Mouse (Mus musculus): ENCODE measurements around the gene Flrt1. TPM values are rescaled to one million over a fixed set of nuclear protein-coding genes. Genes with fewer than 3 reads are reported as not detected.

The Flrt1 gene
- polyA plus RNA-seq, 1 experiment = 5.4 TPM

- Histone ChIP-seq H3K4me1 (ENCODE audit: control insufficient read depth, insufficient read depth, low read length) (peaks cover 44% of the 10 kb centered on the region), H3K27me3 (ENCODE audit: control insufficient read depth, insufficient read depth, low read length) (no peaks in the 10 kb centered on the region), H3K4me3 (replicated peaks; ENCODE audit: insufficient read depth, low read depth, low read length) (no peak overlapping the region), H3K27ac (ENCODE audit: insufficient read depth, low read length) (no peak overlapping the region)
- no peak for DNase-seq
- TF ChIP-seq POLR2A (IDR thresholded peaks at IDR 0.05; ENCODE audit: borderline replicate concordance, insufficient read depth, low read length) (no peak), CTCF (IDR thresholded peaks at IDR 0.05; ENCODE audit: borderline replicate concordance, insufficient read depth, low read depth, low read length) (no peak)
- 12% methylated on average over 4 of the region's 4 CpGs for WGBS
Measured at GRCm38 (mm10) chr19:7148096-7148495, 42.6 kb upstream of the Flrt1 start.

- TF ChIP-seq POLR2A (IDR thresholded peaks at IDR 0.05; ENCODE audit: borderline replicate concordance, insufficient read depth, low read length) = no peak
- no peak for TF ChIP-seq CTCF (IDR thresholded peaks at IDR 0.05; ENCODE audit: borderline replicate concordance, insufficient read depth, low read depth, low read length)
- Histone ChIP-seq H3K4me1 (ENCODE audit: control insufficient read depth, insufficient read depth, low read length) (peaks cover 49% of the 10 kb centered on the region), H3K27me3 (ENCODE audit: control insufficient read depth, insufficient read depth, low read length) (no peaks in the 10 kb centered on the region), H3K4me3 (replicated peaks; ENCODE audit: insufficient read depth, low read depth, low read length) (no peak overlapping the region), H3K27ac (ENCODE audit: insufficient read depth, low read length) (no peak overlapping the region)
- 45% methylated on average over 13 of the region's 13 CpGs for WGBS
- DNase-seq = no peak
Measured at GRCm38 (mm10) chr19:7146376-7146775, 40.8 kb upstream of the Flrt1 start.

GRCm38 (mm10) chr19:7144458-7144857 is 38.9 kb upstream of the Flrt1 start:
- Histone ChIP-seq H3K27me3 (ENCODE audit: control insufficient read depth, insufficient read depth, low read length) (no peaks in the 10 kb centered on the region), H3K4me1 (ENCODE audit: control insufficient read depth, insufficient read depth, low read length) (peaks cover 47% of the 10 kb centered on the region), H3K27ac (ENCODE audit: insufficient read depth, low read length) (no peak overlapping the region), H3K4me3 (replicated peaks; ENCODE audit: insufficient read depth, low read depth, low read length) (no peak overlapping the region)
- DNase-seq = no peak
- TF ChIP-seq CTCF (IDR thresholded peaks at IDR 0.05; ENCODE audit: borderline replicate concordance, insufficient read depth, low read depth, low read length) (no peak), POLR2A (IDR thresholded peaks at IDR 0.05; ENCODE audit: borderline replicate concordance, insufficient read depth, low read length) (no peak)
- WGBS = 86% methylated on average over 3 of the region's 3 CpGs

GRCm38 (mm10) chr19:7143854-7144253 is 38.3 kb upstream of the Flrt1 start:
- peak; percentile 55 to 57 for DNase-seq
- no peak overlapping the region for H3K27ac ChIP-seq (ENCODE audit: insufficient read depth, low read length)
- WGBS = 23% methylated on average over 20 of the region's 20 CpGs
- peaks cover 41% of the 10 kb centered on the region for H3K4me1 ChIP-seq (ENCODE audit: control insufficient read depth, insufficient read depth, low read length)
- H3K4me3 ChIP-seq (replicated peaks; ENCODE audit: insufficient read depth, low read depth, low read length) = peak overlapping the region; percentile 47
- no peaks in the 10 kb centered on the region for H3K27me3 ChIP-seq (ENCODE audit: control insufficient read depth, insufficient read depth, low read length)
- TF ChIP-seq POLR2A (IDR thresholded peaks at IDR 0.05; ENCODE audit: borderline replicate concordance, insufficient read depth, low read length) (no peak), CTCF (IDR thresholded peaks at IDR 0.05; ENCODE audit: borderline replicate concordance, insufficient read depth, low read depth, low read length) (no peak)

- no peak overlapping the region for H3K4me3 ChIP-seq (replicated peaks; ENCODE audit: insufficient read depth, low read depth, low read length)
- TF ChIP-seq CTCF (IDR thresholded peaks at IDR 0.05; ENCODE audit: borderline replicate concordance, insufficient read depth, low read depth, low read length) (no peak), POLR2A (IDR thresholded peaks at IDR 0.05; ENCODE audit: borderline replicate concordance, insufficient read depth, low read length) (no peak)
- H3K4me1 ChIP-seq (ENCODE audit: control insufficient read depth, insufficient read depth, low read length) = peaks cover 32% of the 10 kb centered on the region
- no peaks in the 10 kb centered on the region for H3K27me3 ChIP-seq (ENCODE audit: control insufficient read depth, insufficient read depth, low read length)
- no peak for DNase-seq
- 47% methylated on average over 5 of the region's 5 CpGs for WGBS
- no peak overlapping the region for H3K27ac ChIP-seq (ENCODE audit: insufficient read depth, low read length)
Measured at GRCm38 (mm10) chr19:7142207-7142915, 36.8 kb upstream of the Flrt1 start.

GRCm38 (mm10) chr19:7140856-7141421 is 35.4 kb upstream of the Flrt1 start:
- WGBS = 71% methylated on average over 12 of the region's 12 CpGs
- H3K27ac ChIP-seq (ENCODE audit: insufficient read depth, low read length) = 0 out of 2 replicates have a peak overlapping the region, but pooled peaks have one; percentile 6
- H3K27me3 ChIP-seq (ENCODE audit: control insufficient read depth, insufficient read depth, low read length) = no peaks in the 10 kb centered on the region
- no peak overlapping the region for H3K4me3 ChIP-seq (replicated peaks; ENCODE audit: insufficient read depth, low read depth, low read length)
- H3K4me1 ChIP-seq (ENCODE audit: control insufficient read depth, insufficient read depth, low read length) = peaks cover 40% of the 10 kb centered on the region
- TF ChIP-seq CTCF (IDR thresholded peaks at IDR 0.05; ENCODE audit: borderline replicate concordance, insufficient read depth, low read depth, low read length) (no peak), POLR2A (IDR thresholded peaks at IDR 0.05; ENCODE audit: borderline replicate concordance, insufficient read depth, low read length) (no peak)
- no peak for DNase-seq

GRCm38 (mm10) chr19:7140373-7140772 is 34.8 kb upstream of the Flrt1 start:
- no peak for DNase-seq
- H3K27ac ChIP-seq (ENCODE audit: insufficient read depth, low read length) = no peak overlapping the region
- no peak overlapping the region for H3K4me3 ChIP-seq (replicated peaks; ENCODE audit: insufficient read depth, low read depth, low read length)
- WGBS = 36% methylated on average over 6 of the region's 6 CpGs
- H3K27me3 ChIP-seq (ENCODE audit: control insufficient read depth, insufficient read depth, low read length) = no peaks in the 10 kb centered on the region
- TF ChIP-seq CTCF (IDR thresholded peaks at IDR 0.05; ENCODE audit: borderline replicate concordance, insufficient read depth, low read depth, low read length) = no peak
- no peak for TF ChIP-seq POLR2A (IDR thresholded peaks at IDR 0.05; ENCODE audit: borderline replicate concordance, insufficient read depth, low read length)
- peaks cover 44% of the 10 kb centered on the region for H3K4me1 ChIP-seq (ENCODE audit: control insufficient read depth, insufficient read depth, low read length)

- WGBS = 80% methylated on average over 4 of the region's 4 CpGs
Measured at GRCm38 (mm10) chr19:7139321-7139720, 33.8 kb upstream of the Flrt1 start.

More at GRCm38 (mm10) chr19:7139321-7139720, 33.8 kb upstream of the Flrt1 start:
- Histone ChIP-seq H3K27ac (ENCODE audit: insufficient read depth, low read length) (no peak overlapping the region), H3K4me1 (ENCODE audit: control insufficient read depth, insufficient read depth, low read length) (peaks cover 54% of the 10 kb centered on the region), H3K4me3 (replicated peaks; ENCODE audit: insufficient read depth, low read depth, low read length) (no peak overlapping the region), H3K27me3 (ENCODE audit: control insufficient read depth, insufficient read depth, low read length) (no peaks in the 10 kb centered on the region)
- TF ChIP-seq CTCF (IDR thresholded peaks at IDR 0.05; ENCODE audit: borderline replicate concordance, insufficient read depth, low read depth, low read length) (no peak), POLR2A (IDR thresholded peaks at IDR 0.05; ENCODE audit: borderline replicate concordance, insufficient read depth, low read length) (no peak)
- no peak for DNase-seq

All from cerebellum, adult 2 months (tissue).